Mouse (Mus musculus) embryonic facial prominence, embryonic 13.5 days (tissue): Measurements from ENCODE around the gene Gm28035. TPM values are rescaled to one million over a fixed set of nuclear protein-coding genes. Genes with fewer than 3 reads are reported as not detected.

Experiments used
- ATAC-seq: fragments of 200-750 bp; cut with Nextera tagmentation; 2 replicates; pipeline ENCODE4 v1.8.0; 2017; ENCODE audit warnings: low read depth; ENCODE audit not compliant: insufficient number of reproducible peaks, insufficient read depth, low FRiP score, low TSS enrichment
- H3K27ac ChIP-seq: fragments of 300-500 bp; sonication (generic); 2 replicates; pipeline ENCODE4 v1.5.1; 2015; ENCODE audit warnings: moderate library complexity, mild to moderate bottlenecking, inconsistent platforms
- H3K27me3 ChIP-seq: fragments of 300-500 bp; sonication (generic); 2 replicates; pipeline ENCODE4 v1.6.1; 2015; ENCODE audit warnings: mild to moderate bottlenecking, inconsistent platforms
- H3K36me3 ChIP-seq: fragments of 300-500 bp; sonication (generic); 2 replicates; pipeline ENCODE4 v1.6.1; 2015; ENCODE audit warnings: mild to moderate bottlenecking, inconsistent platforms
- H3K4me1 ChIP-seq: fragments of 300-500 bp; sonication (generic); 2 replicates; pipeline ENCODE4 v1.6.1; 2015; ENCODE audit warnings: inconsistent platforms
- H3K4me2 ChIP-seq: fragments of 300-500 bp; sonication (generic); 2 replicates; pipeline ENCODE4 v1.6.1; 2015; ENCODE audit warnings: moderate library complexity, mild to moderate bottlenecking, inconsistent platforms
- H3K4me3 ChIP-seq: fragments of 300-500 bp; sonication (generic); 2 replicates; pipeline ENCODE4 v1.5.1; 2015; ENCODE audit warnings: mild to moderate bottlenecking, inconsistent platforms
- H3K9ac ChIP-seq: fragments of 300-500 bp; sonication (generic); 2 replicates; pipeline ENCODE4 v1.6.1; 2015; ENCODE audit warnings: mild to moderate bottlenecking, inconsistent platforms
- H3K9me3 ChIP-seq: fragments of 300-500 bp; sonication (generic); 2 replicates; pipeline ENCODE4 v1.6.1; 2016; ENCODE audit warnings: inconsistent platforms
- WGBS: fragments of 180-500 bp; shearing (Covaris S2); methylation state at CpG from one replicate; pipeline ENCODE4 v1.1.7; 2015; ENCODE audit warnings: mixed read lengths; 5-methylcytosine and 5-hydroxymethylcytosine counted together
- polyA plus RNA-seq: library from polyadenylated mRNA; unstranded; fragments of >200 nt; fragmentation: Nextera tagmentation; extraction: Ambion mirVana; gene quantifications from 2 replicates; pipeline ENCODE4 v1.2.1, GENCODE M21; 2015

The Gm28035 gene
- polyA plus RNA-seq, 1 experiment from 2014 or later: 0.06 TPM

- H3K9ac ChIP-seq: peak overlapping the region; percentile 94
- 12% methylated on average over 38 of the region's 38 CpGs for WGBS
- peak overlapping the region; percentile 89 for H3K4me3 ChIP-seq
- peak overlapping the region; percentile 22; the same call in 1 of the 2 replicates for H3K27ac ChIP-seq
- no peaks in the 10 kb centered on the region for H3K27me3 ChIP-seq
- peak overlapping the region; percentile 98 for H3K4me2 ChIP-seq
- H3K4me1 ChIP-seq: peaks cover 24% of the 10 kb centered on the region
- no peaks in the 10 kb centered on the region for H3K9me3 ChIP-seq
- peak; percentile 27; the same call in 1 of the 2 replicates for ATAC-seq
- H3K36me3 ChIP-seq: peaks cover 28% of the 10 kb centered on the region
These were observed 45.2 kb downstream of the Gm28035 start for GRCm38 (mm10) chr2:30285416-30286181.

GRCm38 (mm10) chr2:30286192-30287026, 46.0 kb downstream of the Gm28035 start, which contains the start of the genes Dolk and Nup188:
Dolk (minus strand) TSS chr2:30286334.
Nup188 (plus strand) TSS chr2:30286397.
- under 1% methylated on average over 57 of the region's 68 CpGs for WGBS
- peak within 1 kb of the TSS; percentile 81 for H3K27ac ChIP-seq
- H3K4me3 ChIP-seq: peak within 1 kb of the TSS; percentile 89
- peak; percentile 90 for ATAC-seq
- no peaks in the 10 kb centered on the region for H3K27me3 ChIP-seq
- H3K36me3 ChIP-seq: peaks cover 30% of the 10 kb centered on the region
- H3K9me3 ChIP-seq: no peaks in the 10 kb centered on the region
- H3K4me2 ChIP-seq: peak within 1 kb of the TSS; percentile 98
- peak within 1 kb of the TSS; percentile 94 for H3K9ac ChIP-seq
- peaks cover 24% of the 10 kb centered on the region for H3K4me1 ChIP-seq

GRCm38 (mm10) chr2:30287027-30287373, 46.6 kb downstream of the Gm28035 start:
- ATAC-seq: no peak
- H3K36me3 ChIP-seq: peaks cover 30% of the 10 kb centered on the region
- H3K4me1 ChIP-seq: peaks cover 24% of the 10 kb centered on the region
- H3K4me2 ChIP-seq: peak overlapping the region; percentile 98
- peak overlapping the region; percentile 94 for H3K9ac ChIP-seq
- peak overlapping the region; percentile 89 for H3K4me3 ChIP-seq
- H3K27me3 ChIP-seq: no peaks in the 10 kb centered on the region
- H3K27ac ChIP-seq: peak overlapping the region; percentile 81
- no peaks in the 10 kb centered on the region for H3K9me3 ChIP-seq
- 1% methylated on average over 10 of the region's 10 CpGs for WGBS

GRCm38 (mm10) chr2:30299525-30299924, 59.2 kb downstream of the Gm28035 start:
- Histone ChIP-seq H3K4me2 (no peak overlapping the region), H3K4me3 (no peak overlapping the region), H3K27ac (no peak overlapping the region), H3K9me3 (no peaks in the 10 kb centered on the region), H3K27me3 (no peaks in the 10 kb centered on the region), H3K36me3 (peaks cover 75% of the 10 kb centered on the region), H3K9ac (no peak overlapping the region), H3K4me1 (no peaks in the 10 kb centered on the region)
- no peak for ATAC-seq
- 78% methylated on average over 3 of the region's 3 CpGs for WGBS

GRCm38 (mm10) chr2:30299966-30300365, 59.6 kb downstream of the Gm28035 start:
- H3K9me3 ChIP-seq: no peaks in the 10 kb centered on the region
- no peak overlapping the region for H3K27ac ChIP-seq
- H3K4me2 ChIP-seq: no peak overlapping the region
- 88% methylated on average over 5 of the region's 5 CpGs for WGBS
- ATAC-seq: no peak
- H3K36me3 ChIP-seq: peaks cover 80% of the 10 kb centered on the region
- H3K4me3 ChIP-seq: no peak overlapping the region
- 0 out of 2 replicates have a peak overlapping the region, but pooled peaks have one; percentile 2 for H3K9ac ChIP-seq
- no peaks in the 10 kb centered on the region for H3K27me3 ChIP-seq
- H3K4me1 ChIP-seq: no peaks in the 10 kb centered on the region

GRCm38 (mm10) chr2:30306087-30306486, 65.7 kb downstream of the Gm28035 start:
- Histone ChIP-seq H3K4me3 (no peak overlapping the region), H3K9me3 (no peaks in the 10 kb centered on the region), H3K27ac (no peak overlapping the region), H3K9ac (no peak overlapping the region), H3K36me3 (peaks cover 100% of the 10 kb centered on the region), H3K4me2 (no peak overlapping the region), H3K4me1 (no peaks in the 10 kb centered on the region), H3K27me3 (no peaks in the 10 kb centered on the region)
- ATAC-seq: no peak
- WGBS: 92% methylated on average over 7 of the region's 7 CpGs

GRCm38 (mm10) chr2:30309351-30309750, 69.0 kb downstream of the Gm28035 start:
- 86% methylated on average over 3 of the region's 3 CpGs for WGBS
- Histone ChIP-seq H3K36me3 (peaks cover 98% of the 10 kb centered on the region), H3K9ac (no peak overlapping the region; the same call in 1 of the 2 replicates), H3K4me1 (no peaks in the 10 kb centered on the region), H3K4me3 (no peak overlapping the region), H3K4me2 (no peak overlapping the region), H3K27me3 (no peaks in the 10 kb centered on the region), H3K9me3 (no peaks in the 10 kb centered on the region), H3K27ac (no peak overlapping the region)
- ATAC-seq: no peak

- 99% methylated on average over 2 of the region's 2 CpGs for WGBS
- ATAC-seq: no peak
- H3K4me3 ChIP-seq: no peak overlapping the region
These were observed 71.1 kb downstream of the Gm28035 start for GRCm38 (mm10) chr2:30311481-30311880.

GRCm38 (mm10) chr2:30316136-30316535, 75.8 kb downstream of the Gm28035 start:
- 85% methylated on average over 4 of the region's 4 CpGs for WGBS
- H3K36me3 ChIP-seq: peaks cover 92% of the 10 kb centered on the region

More at GRCm38 (mm10) chr2:30311481-30311880, 71.1 kb downstream of the Gm28035 start:
- Histone ChIP-seq H3K4me2 (no peak overlapping the region), H3K9me3 (no peaks in the 10 kb centered on the region), H3K9ac (no peak overlapping the region), H3K27me3 (no peaks in the 10 kb centered on the region), H3K27ac (no peak overlapping the region), H3K36me3 (peaks cover 97% of the 10 kb centered on the region), H3K4me1 (no peaks in the 10 kb centered on the region)

GRCm38 (mm10) chr2:30316955-30317354, 76.6 kb downstream of the Gm28035 start:
- no peak overlapping the region for H3K9ac ChIP-seq
- no peaks in the 10 kb centered on the region for H3K27me3 ChIP-seq
- no peaks in the 10 kb centered on the region for H3K4me1 ChIP-seq
- H3K36me3 ChIP-seq: peaks cover 94% of the 10 kb centered on the region
- WGBS: 90% methylated on average over 5 of the region's 5 CpGs
- ATAC-seq: no peak
- no peak overlapping the region for H3K27ac ChIP-seq
- H3K9me3 ChIP-seq: no peaks in the 10 kb centered on the region
- no peak overlapping the region for H3K4me3 ChIP-seq
- no peak overlapping the region for H3K4me2 ChIP-seq

More at GRCm38 (mm10) chr2:30316136-30316535, 75.8 kb downstream of the Gm28035 start:
- ATAC-seq: no peak
- no peaks in the 10 kb centered on the region for H3K27me3 ChIP-seq
- no peak overlapping the region for H3K4me3 ChIP-seq
- no peaks in the 10 kb centered on the region for H3K9me3 ChIP-seq
- H3K9ac ChIP-seq: no peak overlapping the region
- no peaks in the 10 kb centered on the region for H3K4me1 ChIP-seq
- H3K4me2 ChIP-seq: no peak overlapping the region
- no peak overlapping the region for H3K27ac ChIP-seq

GRCm38 (mm10) chr2:30319260-30319659, 78.9 kb downstream of the Gm28035 start:
- no peak overlapping the region for H3K9ac ChIP-seq
- H3K9me3 ChIP-seq: no peaks in the 10 kb centered on the region
- no peaks in the 10 kb centered on the region for H3K27me3 ChIP-seq
- H3K4me1 ChIP-seq: no peaks in the 10 kb centered on the region
- H3K4me2 ChIP-seq: no peak overlapping the region
- H3K27ac ChIP-seq: no peak overlapping the region
- WGBS: 86% methylated on average over 4 of the region's 4 CpGs
- H3K4me3 ChIP-seq: no peak overlapping the region
- no peak for ATAC-seq
- H3K36me3 ChIP-seq: peaks cover 94% of the 10 kb centered on the region
